Mouse (Mus musculus) G1E (cell line): ENCODE measurements around the gene Pold3.

Experiments
- CTCF ChIP-seq: IDR thresholded peaks from 2 replicates; pipeline ENCODE4 v1.5.1; 2012; ENCODE audit warnings: low read depth, low read length, inconsistent platforms, mixed read lengths
- GATA1 ChIP-seq: IDR thresholded peaks from 2 replicates; pipeline ENCODE4 v1.6.1; 2012; ENCODE audit warnings: borderline replicate concordance, low read length, inconsistent platforms, mixed read lengths
- POLR2AphosphoS5 ChIP-seq: IDR thresholded peaks from 2 replicates; pipeline ENCODE4 v1.6.1; 2012; ENCODE audit warnings: low read depth, low read length, inconsistent platforms; ENCODE audit not compliant: insufficient replicate concordance
- TAL1 ChIP-seq: conservative IDR thresholded peaks from 2 replicates; pipeline ENCODE4 v1.6.1; 2012; ENCODE audit warnings: low read depth, low read length, inconsistent platforms, mixed read lengths

DNA sequence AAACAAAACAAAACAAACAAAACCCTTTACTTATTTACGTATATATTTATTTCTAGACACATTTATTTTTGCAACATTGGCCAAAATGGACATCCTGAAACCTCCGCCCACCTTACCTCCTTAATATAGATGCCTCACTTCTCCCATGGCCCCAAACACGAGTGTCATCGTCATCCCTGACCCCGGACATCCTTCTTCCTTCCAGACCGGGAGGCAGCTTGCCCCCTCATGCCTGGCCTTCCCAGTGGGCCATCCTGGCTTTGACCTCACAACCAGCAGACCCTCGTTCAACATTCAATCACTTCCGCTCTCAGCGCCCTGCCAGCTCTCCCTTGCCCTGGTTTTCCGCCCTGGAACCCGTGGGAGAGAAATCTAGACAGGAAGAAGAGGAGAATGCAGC, 29.3 kb upstream of the Pold3 start:
- no peak for TF ChIP-seq CTCF
- TF ChIP-seq POLR2AphosphoS5 = no peak
- TF ChIP-seq GATA1 = no peak
- no peak for TF ChIP-seq TAL1
